In genomic region chr10:58659268-58659986, GRCm38 (mm10) we compare ENCODE assay signal across 23 mouse cellular contexts. TPM values are rescaled to one million over a fixed set of nuclear protein-coding genes. Genes with fewer than 3 reads are reported as not detected.
"Had no signal": no experiment of that assay in that cellular context is flagged by ENCODE, and none has a peak within 500 bp of the region (broad histone marks: within the 10 kb centered on the region; RNA-seq: fewer than 3 reads in every experiment).

No protein-coding gene starts in this region.

- ATAC-seq: liver, embryonic 12.5 days had no signal

- H3K36me3 ChIP-seq: limb, embryonic 15.5 days; liver, embryonic 12.5 days; neural tube, embryonic 13.5 days had no signal

- DNase-seq: kidney, adult 11 months; kidney, adult 9 months; kidney, postnatal 36 days; layer of hippocampus, adult 9-11 months; layer of hippocampus, postnatal 36 days; lung, embryonic 14.5 days; lung, postnatal 10 days; lung, postnatal 4 days; retina, postnatal 1 day; thymus, adult 18-20 months; thymus, postnatal 14 days had no signal

- H3K4me2 ChIP-seq: limb, embryonic 15.5 days; liver, embryonic 12.5 days; lung, embryonic 14.5 days; neural tube, embryonic 13.5 days had no signal

- H3K9me3 ChIP-seq: limb, embryonic 15.5 days; liver, embryonic 12.5 days; megakaryocyte, embryonic 14.5 days; neural tube, embryonic 13.5 days had no signal

- H3K4me1 ChIP-seq: limb, embryonic 15.5 days; liver, embryonic 12.5 days; megakaryocyte, embryonic 14.5 days had no signal

- H3K9ac ChIP-seq: limb, embryonic 15.5 days; liver, embryonic 12.5 days; lung, embryonic 14.5 days; neural tube, embryonic 13.5 days had no signal

- H3K27ac ChIP-seq: kidney, postnatal 0 days; limb, embryonic 15.5 days; liver, embryonic 12.5 days; neural tube, embryonic 13.5 days had no signal

- H3K4me3 ChIP-seq: limb, embryonic 15.5 days; liver, embryonic 12.5 days; megakaryocyte, embryonic 14.5 days; neural tube, embryonic 13.5 days had no signal

- H3K27me3 ChIP-seq: limb, embryonic 15.5 days; liver, embryonic 12.5 days; megakaryocyte, embryonic 14.5 days; neural tube, embryonic 13.5 days had no signal

RNA-seq across cellular contexts. Expression of gene Edar, which starts 16.0 kb away (rescaled TPM):
- total RNA-seq: layer of hippocampus, adult 18-20 months had no signal
- polyA plus RNA-seq: liver, embryonic 16.5 days had no signal

RNA-seq across cellular contexts. Expression of gene Gm17542, which starts 58.6 kb away (rescaled TPM):
- total RNA-seq: layer of hippocampus, adult 18-20 months; layer of hippocampus, postnatal 36 days; left cerebral cortex, adult 8-10 months; left cerebral cortex, postnatal 25 days had no signal
- polyA plus RNA-seq: kidney, postnatal 0 days; limb, embryonic 11.5 days; limb, embryonic 15.5 days; liver, embryonic 12.5 days; liver, embryonic 16.5 days; lung, embryonic 14.5 days; neural tube, embryonic 13.5 days; stomach, embryonic 16.5 days; urinary bladder, adult 2 months had no signal
